Mouse (Mus musculus): ENCODE data around the gene Gm5431. TPM values are rescaled to one million over a fixed set of nuclear protein-coding genes. Genes with fewer than 3 reads are reported as not detected.
"Not testable (repeated sequence)": the region's sequence is repeated elsewhere in the genome, so short reads cannot be mapped to it uniquely, and the experiment has no call there.

Gm5431 gene
- polyA plus RNA-seq, 1 experiment, result not detected

GRCm38 (mm10) chr11:48853474-48854180 lies 48.4 kb downstream of the Gm5431 start:
- Histone ChIP-seq H3K9me3 (ENCODE audit: control insufficient read depth, low read length) (peaks cover 6% of the 10 kb centered on the region), H3K36me3 (ENCODE audit: control insufficient read depth) (no peaks in the 10 kb centered on the region), H3K27me3 (ENCODE audit: control insufficient read depth) (peaks cover 42% of the 10 kb centered on the region), H3K4me3 (replicated peaks) (peak overlapping the region; percentile 76), H3K4me1 (ENCODE audit: control insufficient read depth) (peaks cover 60% of the 10 kb centered on the region)
- TF ChIP-seq TAL1 (IDR thresholded peaks at IDR 0.05; ENCODE audit: low read length) (no peak), GATA1 (IDR thresholded peaks at IDR 0.05; ENCODE audit: low read length) (no peak)

- peaks cover 39% of the 10 kb centered on the region for H3K27me3 ChIP-seq (ENCODE audit: control insufficient read depth)
- peaks cover 52% of the 10 kb centered on the region for H3K4me1 ChIP-seq (ENCODE audit: control insufficient read depth)
Observed at GRCm38 (mm10) chr11:48852624-48853473, 49.2 kb downstream of the Gm5431 start.

GRCm38 (mm10) chr11:48852190-48852589 lies 49.8 kb downstream of the Gm5431 start:
- H3K4me3 ChIP-seq (replicated peaks), result peak overlapping the region; percentile 76

More at GRCm38 (mm10) chr11:48852624-48853473, 49.2 kb downstream of the Gm5431 start:
- Histone ChIP-seq H3K36me3 (ENCODE audit: control insufficient read depth) (no peaks in the 10 kb centered on the region), H3K4me3 (replicated peaks) (peak overlapping the region; percentile 76), H3K9me3 (ENCODE audit: control insufficient read depth, low read length) (peaks cover 6% of the 10 kb centered on the region)
- TF ChIP-seq TAL1 (IDR thresholded peaks at IDR 0.05; ENCODE audit: low read length) (no peak), GATA1 (IDR thresholded peaks at IDR 0.05; ENCODE audit: low read length) (no peak)

GRCm38 (mm10) chr11:48851270-48851995 lies 50.6 kb downstream of the Gm5431 start:
- peaks cover 6% of the 10 kb centered on the region for H3K9me3 ChIP-seq (ENCODE audit: control insufficient read depth, low read length)
- TF ChIP-seq GATA1 (IDR thresholded peaks at IDR 0.05; ENCODE audit: low read length) (no peak), TAL1 (IDR thresholded peaks at IDR 0.05; ENCODE audit: low read length) (no peak)
- H3K27me3 ChIP-seq (ENCODE audit: control insufficient read depth), result peaks cover 37% of the 10 kb centered on the region
- no peak overlapping the region for H3K4me3 ChIP-seq (replicated peaks)
- H3K36me3 ChIP-seq (ENCODE audit: control insufficient read depth), result no peaks in the 10 kb centered on the region
- H3K4me1 ChIP-seq (ENCODE audit: control insufficient read depth), result peaks cover 40% of the 10 kb centered on the region

More at GRCm38 (mm10) chr11:48852190-48852589, 49.8 kb downstream of the Gm5431 start:
- no peaks in the 10 kb centered on the region for H3K36me3 ChIP-seq (ENCODE audit: control insufficient read depth)
- H3K9me3 ChIP-seq (ENCODE audit: control insufficient read depth, low read length), result peaks cover 6% of the 10 kb centered on the region
- H3K27me3 ChIP-seq (ENCODE audit: control insufficient read depth), result peaks cover 37% of the 10 kb centered on the region
- peaks cover 47% of the 10 kb centered on the region for H3K4me1 ChIP-seq (ENCODE audit: control insufficient read depth)
- TF ChIP-seq TAL1 (IDR thresholded peaks at IDR 0.05; ENCODE audit: low read length) (no peak), GATA1 (IDR thresholded peaks at IDR 0.05; ENCODE audit: low read length) (no peak)

- peaks cover 36% of the 10 kb centered on the region for H3K27me3 ChIP-seq (ENCODE audit: control insufficient read depth)
- no peak overlapping the region for H3K4me3 ChIP-seq (replicated peaks)
- peaks cover 6% of the 10 kb centered on the region for H3K9me3 ChIP-seq (ENCODE audit: control insufficient read depth, low read length)
- no peak for TF ChIP-seq GATA1 (IDR thresholded peaks at IDR 0.05; ENCODE audit: low read length)
- no peak for TF ChIP-seq TAL1 (IDR thresholded peaks at IDR 0.05; ENCODE audit: low read length)
- H3K36me3 ChIP-seq (ENCODE audit: control insufficient read depth), result no peaks in the 10 kb centered on the region
- H3K4me1 ChIP-seq (ENCODE audit: control insufficient read depth), result peaks cover 30% of the 10 kb centered on the region
Observed at GRCm38 (mm10) chr11:48850240-48850639, 51.8 kb downstream of the Gm5431 start.

- H3K4me3 ChIP-seq (replicated peaks), result no peak overlapping the region
- peaks cover 19% of the 10 kb centered on the region for H3K27me3 ChIP-seq (ENCODE audit: control insufficient read depth)
- H3K4me1 ChIP-seq (ENCODE audit: control insufficient read depth), result no peaks in the 10 kb centered on the region; the same call in 1 of the 2 replicates
- no peak for TF ChIP-seq TAL1 (IDR thresholded peaks at IDR 0.05; ENCODE audit: low read length)
- TF ChIP-seq GATA1 (IDR thresholded peaks at IDR 0.05; ENCODE audit: low read length), result no peak
- no peaks in the 10 kb centered on the region for H3K36me3 ChIP-seq (ENCODE audit: control insufficient read depth)
- peaks cover 6% of the 10 kb centered on the region for H3K9me3 ChIP-seq (ENCODE audit: control insufficient read depth, low read length)
Observed at GRCm38 (mm10) chr11:48846881-48847280, 55.1 kb downstream of the Gm5431 start.

- H3K4me1 ChIP-seq (ENCODE audit: control insufficient read depth); H3K4me3 ChIP-seq (replicated peaks); H3K9me3 ChIP-seq (ENCODE audit: control insufficient read depth, low read length); H3K36me3 ChIP-seq (ENCODE audit: control insufficient read depth): not testable (repeated sequence)
- H3K27me3 ChIP-seq (ENCODE audit: control insufficient read depth), result peaks cover 19% of the 10 kb centered on the region
Observed at GRCm38 (mm10) chr11:48846362-48846761, 55.7 kb downstream of the Gm5431 start.

- no peak for TF ChIP-seq TAL1 (IDR thresholded peaks at IDR 0.05; ENCODE audit: low read length)
- TF ChIP-seq GATA1 (IDR thresholded peaks at IDR 0.05; ENCODE audit: low read length), result no peak
- peaks cover 17% of the 10 kb centered on the region for H3K27me3 ChIP-seq (ENCODE audit: control insufficient read depth)
Observed at GRCm38 (mm10) chr11:48845244-48845815, 56.7 kb downstream of the Gm5431 start.

More at GRCm38 (mm10) chr11:48845244-48845815, 56.7 kb downstream of the Gm5431 start:
- no peaks in the 10 kb centered on the region for H3K9me3 ChIP-seq (ENCODE audit: control insufficient read depth, low read length)
- no peaks in the 10 kb centered on the region for H3K36me3 ChIP-seq (ENCODE audit: control insufficient read depth)
- H3K4me3 ChIP-seq (replicated peaks), result no peak overlapping the region
- no peaks in the 10 kb centered on the region; the same call in 1 of the 2 replicates for H3K4me1 ChIP-seq (ENCODE audit: control insufficient read depth)
